Mouse (Mus musculus): ENCODE data around the gene Zcchc14.
"Not testable (repeated sequence)": the region's sequence is repeated elsewhere in the genome, so short reads cannot be mapped to it uniquely, and the experiment has no call there.

Zcchc14 gene

GRCm38 (mm10) chr8:121623043-121623442 lies 29.7 kb downstream of the Zcchc14 start:
- no peak for DNase-seq (ENCODE audit: low spot score in 2 of 2)

DNA sequence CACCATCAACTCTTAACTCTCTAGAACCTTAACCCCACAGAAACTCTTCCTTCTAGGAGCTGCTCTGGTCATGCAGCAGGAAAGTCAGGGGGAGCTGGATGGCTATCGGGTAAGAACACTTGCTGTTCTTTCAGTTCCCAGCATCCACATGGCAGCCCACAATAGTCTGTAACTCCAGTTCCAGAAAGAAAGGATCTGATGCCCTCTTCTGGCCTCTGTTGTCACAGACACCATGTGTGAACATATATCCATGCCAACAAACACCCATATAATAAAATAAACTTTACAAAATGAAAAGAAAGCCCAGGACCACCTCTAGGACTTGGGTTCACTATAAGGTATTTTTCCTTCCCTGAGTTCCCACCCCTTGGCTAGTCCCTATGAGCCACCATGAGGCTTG lies 30.8 kb downstream of the Zcchc14 start:
- DNase-seq (ENCODE audit: low spot score in 2 of 2), result no peak

DNA sequence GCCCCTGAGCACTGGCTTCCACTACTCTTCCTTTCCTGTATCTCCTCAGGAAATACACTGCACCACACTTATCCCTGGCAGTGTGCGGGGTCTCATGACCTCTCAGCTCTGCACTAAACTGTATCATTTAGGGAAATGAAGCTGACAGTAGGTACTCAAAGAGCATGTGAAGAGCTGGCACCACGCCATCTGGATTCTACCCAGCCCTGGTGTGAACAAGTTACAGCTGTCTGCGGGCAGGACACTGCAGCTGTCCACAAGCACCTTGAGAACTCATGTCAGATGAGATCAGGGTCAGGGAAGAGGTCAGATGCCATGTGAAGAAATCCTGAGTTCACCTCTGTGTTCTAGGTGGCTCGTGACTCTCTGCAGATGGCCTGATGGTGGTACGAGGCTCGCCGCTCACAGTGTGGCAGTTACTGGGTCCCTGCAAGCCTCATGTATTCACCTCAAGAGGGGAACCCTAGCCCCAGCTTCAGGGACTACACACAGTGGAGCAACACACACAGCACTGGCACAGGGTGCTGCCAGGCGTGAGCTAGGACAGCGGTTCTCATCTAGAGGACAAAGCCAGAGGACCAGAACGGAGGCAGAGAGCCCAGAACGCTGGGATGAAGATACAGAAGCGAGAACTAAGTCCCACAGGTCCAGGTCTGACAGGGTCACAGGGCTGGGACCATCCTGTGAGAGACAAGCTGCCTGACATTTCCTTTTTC lies 31.7 kb downstream of the Zcchc14 start:
- no peak for DNase-seq (ENCODE audit: low spot score in 2 of 2)

DNA sequence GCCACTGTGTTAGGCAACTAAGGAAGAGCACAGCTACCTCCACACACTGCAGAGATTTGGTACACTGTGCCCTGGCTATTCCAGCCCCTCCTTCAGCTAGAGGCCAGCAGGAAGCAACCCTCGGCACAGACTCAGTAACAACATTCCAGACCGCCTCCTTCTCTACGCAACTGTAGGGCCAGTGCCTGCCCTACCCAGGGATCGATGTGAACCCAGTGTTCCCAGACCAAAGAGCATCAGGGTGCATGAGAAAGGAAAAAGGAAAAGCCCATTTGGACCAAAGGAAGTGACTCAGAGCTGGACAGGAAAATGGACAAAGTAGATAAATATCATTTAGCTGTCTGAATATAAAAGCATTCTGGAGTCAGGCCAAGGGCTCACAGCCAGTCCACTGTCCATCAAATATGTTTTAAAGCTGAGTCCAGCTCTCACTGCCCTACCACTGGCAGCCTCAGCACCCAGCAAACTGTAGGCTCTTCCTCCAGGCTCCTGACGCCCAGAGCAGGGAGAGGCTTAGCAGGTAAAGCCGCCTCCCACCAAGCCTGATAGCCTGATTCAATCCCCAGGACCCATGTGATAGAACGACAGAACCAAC lies 33.2 kb downstream of the Zcchc14 start:
- peak; percentile 88 to 95 for DNase-seq (ENCODE audit: low spot score in 2 of 2)

DNA sequence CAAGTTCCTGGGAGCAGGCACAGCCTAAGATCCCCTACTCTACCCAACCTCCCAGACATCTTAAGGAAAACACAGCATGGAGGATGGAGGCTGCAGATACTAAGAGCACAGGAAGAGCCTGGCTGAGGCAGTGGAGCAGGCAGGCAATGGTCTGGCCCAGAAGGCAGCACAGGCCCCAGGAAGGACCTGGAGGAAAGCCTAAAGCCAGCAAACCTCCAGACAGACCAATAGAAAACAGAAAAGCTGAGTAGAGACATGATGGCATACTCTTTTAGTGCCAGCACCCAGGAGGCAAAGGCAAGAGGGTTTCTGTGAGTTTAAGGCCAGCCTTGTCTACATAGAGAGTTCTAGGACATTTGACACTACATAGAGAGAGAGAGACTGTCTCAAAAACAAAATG lies 39.3 kb downstream of the Zcchc14 start:
- DNase-seq (ENCODE audit: low spot score in 2 of 2), result no peak

GRCm38 (mm10) chr8:121609916-121610315 lies 42.8 kb downstream of the Zcchc14 start:
- no peak for DNase-seq (ENCODE audit: low spot score in 2 of 2)

DNA sequence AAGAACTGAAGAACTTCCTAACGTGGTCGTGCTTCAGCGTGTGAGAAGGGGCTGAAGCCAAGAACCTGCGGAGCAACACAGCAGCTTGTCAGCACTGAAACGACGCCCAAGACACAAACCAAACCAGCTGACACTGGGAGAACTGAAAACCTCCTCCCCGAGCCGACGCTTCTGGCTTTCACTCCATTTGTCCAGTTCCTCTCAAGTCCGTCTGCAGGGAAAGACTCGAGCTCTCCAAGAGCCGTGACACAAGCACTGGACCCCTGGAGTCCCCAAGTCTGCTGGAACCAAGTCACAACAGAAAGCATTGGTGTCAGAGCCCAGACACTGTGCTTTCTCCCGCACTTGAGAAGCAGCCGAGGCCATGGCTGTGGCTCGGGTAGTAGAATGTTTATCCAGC lies 43.5 kb downstream of the Zcchc14 start:
- DNase-seq (ENCODE audit: low spot score in 2 of 2), result no peak

- no peak for DNase-seq (ENCODE audit: low spot score in 2 of 2)
Measured at GRCm38 (mm10) chr8:121607661-121608060, 45.0 kb downstream of the Zcchc14 start.

DNA sequence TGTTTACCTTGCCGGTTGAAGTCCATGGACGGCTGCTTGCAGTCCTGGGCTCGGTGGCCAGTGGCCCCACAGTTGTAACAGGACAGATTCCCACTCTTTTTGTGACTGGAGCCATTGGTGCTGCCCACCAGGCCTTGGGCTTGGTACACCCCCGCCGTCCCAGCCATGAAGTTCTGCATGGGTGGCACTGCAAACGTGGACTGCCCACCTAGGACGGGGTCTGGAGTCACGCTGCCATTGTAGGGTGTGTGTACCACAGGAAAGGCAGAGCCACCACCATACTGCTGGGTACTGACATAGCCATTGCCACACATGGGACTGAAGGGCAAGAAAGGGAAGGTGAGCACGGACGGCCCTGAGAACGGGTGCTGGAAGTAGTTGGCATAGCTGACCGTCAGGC lies 48.9 kb downstream of the Zcchc14 start:
- DNase-seq (ENCODE audit: low spot score in 2 of 2), result no peak

GRCm38 (mm10) chr8:121602860-121603259 lies 49.8 kb downstream of the Zcchc14 start:
- peak; percentile 64 to 70 for DNase-seq (ENCODE audit: low spot score in 2 of 2)

DNA sequence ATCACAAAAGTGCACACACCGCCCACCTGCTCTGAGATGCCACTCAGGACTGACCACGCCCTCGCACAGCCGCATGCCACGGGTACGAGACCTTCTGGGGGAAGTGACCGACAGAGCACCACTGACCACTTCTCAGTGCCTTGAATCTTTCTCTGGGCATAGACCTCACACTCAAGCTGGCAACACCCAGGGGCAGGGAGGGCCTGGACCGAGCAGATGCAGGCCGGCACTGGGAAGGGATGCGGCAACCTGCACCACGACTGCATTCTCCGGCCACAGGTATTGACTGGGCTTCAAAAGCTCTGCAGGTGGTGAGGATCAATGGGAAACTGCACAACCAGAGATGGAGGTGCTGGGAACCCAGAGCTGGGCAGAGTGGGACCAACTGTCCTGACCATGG lies 50.3 kb downstream of the Zcchc14 start:
- DNase-seq (ENCODE audit: low spot score in 2 of 2), result no peak

DNA sequence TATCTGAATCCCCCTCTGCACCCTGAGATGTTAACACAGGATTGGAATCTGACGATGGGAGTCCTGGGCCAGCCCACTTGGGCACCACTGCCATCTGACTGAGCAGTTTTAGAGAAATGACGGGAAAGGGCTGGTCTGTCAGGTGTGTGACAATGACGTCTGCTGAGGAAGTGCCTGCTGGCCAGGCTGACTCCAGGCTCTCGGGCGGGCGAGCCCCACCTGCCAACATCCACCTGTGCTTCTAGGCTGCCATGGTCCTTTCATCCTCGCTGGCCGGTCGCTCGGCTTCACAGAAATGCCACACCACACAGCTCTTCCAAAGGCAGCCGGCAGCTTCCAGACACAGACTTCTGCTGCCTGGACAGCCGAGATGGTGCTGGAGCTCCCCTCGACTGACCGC lies 52.9 kb downstream of the Zcchc14 start:
- no peak for DNase-seq (ENCODE audit: low spot score in 2 of 2)

- DNase-seq (ENCODE audit: low spot score in 2 of 2), result peak; percentile 66 to 72
Measured at GRCm38 (mm10) chr8:121598892-121599291, 53.8 kb downstream of the Zcchc14 start.

DNA sequence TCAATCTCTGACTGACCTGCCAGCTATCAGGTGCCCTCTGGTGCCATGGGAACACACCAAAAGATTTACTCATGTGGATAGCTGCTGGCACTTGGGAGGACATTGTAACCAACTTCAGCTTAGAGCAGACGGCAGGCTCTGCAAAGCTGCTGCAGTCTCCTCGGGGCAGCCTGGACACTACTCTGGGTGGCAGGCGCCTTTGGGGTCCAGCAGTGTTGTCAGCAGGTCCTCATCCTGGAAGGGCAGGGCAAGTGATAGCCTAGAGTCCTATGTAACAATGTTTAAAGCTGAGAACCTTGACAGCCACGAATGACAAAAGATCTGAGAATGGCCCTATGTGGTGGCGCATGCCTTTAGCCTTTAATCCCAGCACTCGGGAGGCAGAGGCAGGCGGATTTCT lies 54.5 kb downstream of the Zcchc14 start:
- no peak for DNase-seq (ENCODE audit: low spot score in 2 of 2)

- not testable (repeated sequence) for DNase-seq (ENCODE audit: low spot score in 2 of 2)
Measured at GRCm38 (mm10) chr8:121597492-121597891, 55.2 kb downstream of the Zcchc14 start.

- peak; percentile 64 to 82 for DNase-seq (ENCODE audit: low spot score in 2 of 2)
Measured at GRCm38 (mm10) chr8:121593983-121594382, 58.7 kb downstream of the Zcchc14 start.

DNA sequence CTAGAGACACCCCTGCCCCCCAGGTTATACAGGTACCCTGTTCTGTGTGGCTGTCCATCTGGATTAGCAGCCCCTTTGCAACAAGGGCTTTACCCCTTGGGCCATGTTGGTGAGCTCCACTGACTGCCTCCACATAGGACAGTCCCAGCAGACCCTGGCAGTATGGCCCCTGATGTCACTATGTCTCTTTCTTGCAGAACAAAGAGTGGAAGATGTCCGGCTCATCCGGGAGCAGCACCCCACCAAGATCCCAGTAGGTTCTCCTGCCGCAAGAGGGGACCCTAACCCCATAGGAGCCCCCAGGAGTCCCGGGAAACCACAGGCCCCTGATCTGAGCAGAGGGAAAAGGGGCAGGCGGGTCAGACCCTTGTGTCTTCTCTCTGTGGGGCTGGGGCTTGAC lies 59.4 kb downstream of the Zcchc14 start:
- DNase-seq (ENCODE audit: low spot score in 2 of 2), result no peak

- DNase-seq (ENCODE audit: low spot score in 2 of 2), result peak in 1 of 2 experiments; percentile 63
Measured at GRCm38 (mm10) chr8:121591178-121592066, 61.3 kb downstream of the Zcchc14 start.

- DNase-seq (ENCODE audit: low spot score in 2 of 2), result peak; percentile 95 to 96
Measured at GRCm38 (mm10) chr8:121590203-121591177, 62.2 kb downstream of the Zcchc14 start, which contains the start of gene Map1lc3b. Gene Map1lc3b, plus strand, starts transcription at chr8:121590361.

GRCm38 (mm10) chr8:121589205-121589726 lies 63.4 kb downstream of the Zcchc14 start:
- DNase-seq (ENCODE audit: low spot score in 2 of 2), result no peak

- DNase-seq (ENCODE audit: low spot score in 2 of 2), result no peak
Measured at GRCm38 (mm10) chr8:121588750-121589149, 64.0 kb downstream of the Zcchc14 start.

Data from heart, adult 9 months (tissue).